Mouse (Mus musculus) intestine, embryonic 16.5 days (tissue): ENCODE data around the gene E130114P18Rik. TPM values are rescaled to one million over a fixed set of nuclear protein-coding genes. Genes with fewer than 3 reads are reported as not detected.

Source experiments
- ATAC-seq: fragments of 200-750 bp; cut with Nextera tagmentation; 2 replicates; pipeline ENCODE4 v1.8.0; 2017; ENCODE audit warnings: moderate TSS enrichment, moderate library complexity
- H3K27ac ChIP-seq: fragments of 300-500 bp; sonication (generic); 2 replicates; pipeline ENCODE4 v1.5.1; 2014; ENCODE audit warnings: mild to moderate bottlenecking, low read length
- H3K27me3 ChIP-seq: fragments of 300-500 bp; sonication (generic); replicated peaks from 2 replicates; pipeline ENCODE4 v1.6.1; 2014; ENCODE audit warnings: low read length, control low read depth, mixed read lengths; ENCODE audit not compliant: control insufficient read depth, insufficient read depth
- H3K36me3 ChIP-seq: fragments of 300-500 bp; sonication (generic); 2 replicates; pipeline ENCODE4 v1.6.1; 2014; ENCODE audit warnings: low read length, control low read depth; ENCODE audit not compliant: control insufficient read depth, insufficient read depth
- H3K4me1 ChIP-seq: fragments of 300-500 bp; sonication (generic); 2 replicates; pipeline ENCODE4 v1.6.1; 2014; ENCODE audit warnings: low read length, control low read depth, mixed read lengths; ENCODE audit not compliant: control insufficient read depth, insufficient read depth
- H3K4me2 ChIP-seq: fragments of 300-500 bp; sonication (generic); 2 replicates; pipeline ENCODE4 v1.6.1; 2014; ENCODE audit warnings: low read depth, low read length, control low read depth
- H3K4me3 ChIP-seq: fragments of 300-500 bp; sonication (generic); 2 replicates; pipeline ENCODE4 v1.5.1; 2014; ENCODE audit warnings: mild to moderate bottlenecking, low read length
- H3K9ac ChIP-seq: fragments of 300-500 bp; sonication (generic); 2 replicates; pipeline ENCODE4 v1.6.1; 2014; ENCODE audit warnings: low read depth, low read length
- H3K9me3 ChIP-seq: fragments of 300-500 bp; sonication (generic); 2 replicates; pipeline ENCODE4 v1.6.1; 2016; ENCODE audit warnings: low read length, control low read depth; ENCODE audit not compliant: control insufficient read depth
- WGBS: fragments of 180-500 bp; shearing (Covaris S2); extraction: QIAGEN DNeasy Blood & Tissue Kit; methylation state at CpG from one replicate; pipeline ENCODE4 v1.1.7; 2014; 5-methylcytosine and 5-hydroxymethylcytosine counted together
- polyA plus RNA-seq: library from polyadenylated mRNA; unstranded; fragments of >200 nt; fragmentation: Nextera tagmentation; extraction: Ambion mirVana; gene quantifications from 2 replicates; pipeline ENCODE4 v1.2.1, GENCODE M21; 2015

Gene E130114P18Rik
- polyA plus RNA-seq, 1 experiment from 2014 or later = 2.6 TPM

- peaks cover 11% of the 10 kb centered on the region; the same call in 1 of the 2 replicates for H3K27me3 ChIP-seq
- 40% methylated on average over 5 of the region's 5 CpGs for WGBS
These were observed 25.4 kb downstream of the E130114P18Rik start for GRCm38 (mm10) chr4:97752276-97753010.

GRCm38 (mm10) chr4:97751483-97752251, 26.2 kb downstream of the E130114P18Rik start:
- peaks cover 14% of the 10 kb centered on the region; the same call in 1 of the 2 replicates for H3K4me1 ChIP-seq
- WGBS = 1% methylated on average over 40 of the region's 40 CpGs
- H3K27ac ChIP-seq = peak overlapping the region; percentile 88
- H3K4me3 ChIP-seq = peak overlapping the region; percentile 58
- H3K9me3 ChIP-seq = no peaks in the 10 kb centered on the region
- H3K27me3 ChIP-seq = peaks cover 11% of the 10 kb centered on the region; the same call in 1 of the 2 replicates
- ATAC-seq = peak; percentile 81
- no peaks in the 10 kb centered on the region for H3K36me3 ChIP-seq
- H3K4me2 ChIP-seq = peak overlapping the region; percentile 89
- peak overlapping the region; percentile 78 for H3K9ac ChIP-seq

More at GRCm38 (mm10) chr4:97752276-97753010, 25.4 kb downstream of the E130114P18Rik start:
- Histone ChIP-seq H3K36me3 (no peaks in the 10 kb centered on the region), H3K9ac (peak overlapping the region; percentile 78), H3K4me3 (peak overlapping the region; percentile 58), H3K27ac (no peak overlapping the region), H3K4me1 (peaks cover 14% of the 10 kb centered on the region; the same call in 1 of the 2 replicates), H3K9me3 (no peaks in the 10 kb centered on the region), H3K4me2 (peak overlapping the region; percentile 89)
- ATAC-seq = no peak

DNA sequence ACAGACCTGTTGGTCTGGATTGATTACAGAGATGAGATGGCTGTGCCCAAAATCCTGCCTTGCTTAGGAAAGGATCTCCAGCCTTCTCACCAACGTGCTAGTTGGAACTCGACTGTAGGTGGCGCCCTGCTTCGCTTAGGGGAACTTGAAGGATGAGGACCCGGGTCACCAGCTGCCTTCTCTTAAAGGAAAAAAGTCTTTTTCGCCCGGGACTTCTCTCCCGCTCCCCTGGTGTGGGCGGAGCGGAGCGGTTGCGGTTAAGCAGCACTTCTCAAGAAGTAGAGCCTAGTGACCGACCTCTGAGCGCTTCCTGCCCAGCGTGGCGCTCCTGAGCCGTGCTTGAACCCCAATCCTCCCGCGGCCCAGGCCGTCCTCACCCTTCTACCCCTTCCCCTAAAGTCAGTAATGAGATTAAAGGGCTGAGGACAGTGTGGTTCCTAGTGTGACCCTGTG, 26.8 kb downstream of the E130114P18Rik start:
- Histone ChIP-seq H3K9me3 (no peaks in the 10 kb centered on the region), H3K4me1 (peaks cover 14% of the 10 kb centered on the region; the same call in 1 of the 2 replicates), H3K27me3 (peaks cover 11% of the 10 kb centered on the region; the same call in 1 of the 2 replicates), H3K4me2 (peak overlapping the region; percentile 89), H3K9ac (peak overlapping the region; percentile 78), H3K27ac (peak overlapping the region; percentile 88), H3K36me3 (no peaks in the 10 kb centered on the region), H3K4me3 (peak overlapping the region; percentile 58)
- under 1% methylated on average over 20 of the region's 20 CpGs for WGBS
- peak; percentile 89 for ATAC-seq

DNA sequence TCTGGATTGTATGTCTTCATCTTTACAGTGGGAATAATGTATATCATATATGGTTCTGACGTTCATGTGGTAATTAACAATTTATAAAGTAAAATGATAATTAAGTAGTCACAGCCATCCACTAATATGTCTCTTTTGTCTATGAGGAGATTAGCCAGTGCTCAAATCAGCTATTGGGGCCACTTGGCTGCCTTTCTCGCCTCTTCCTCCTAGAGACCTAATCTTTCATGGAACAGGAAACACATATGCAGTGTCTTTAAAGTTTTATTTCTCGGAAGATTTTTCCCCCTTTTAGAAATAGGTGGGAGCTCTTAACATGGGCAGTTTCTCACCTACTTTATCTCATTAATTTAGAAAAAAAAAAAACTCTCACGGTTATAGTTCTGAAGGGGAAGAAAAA, 27.5 kb downstream of the E130114P18Rik start:
- Histone ChIP-seq H3K4me1 (peaks cover 17% of the 10 kb centered on the region; the same call in 1 of the 2 replicates), H3K4me3 (no peak overlapping the region), H3K27ac (no peak overlapping the region), H3K9me3 (no peaks in the 10 kb centered on the region), H3K4me2 (no peak overlapping the region), H3K27me3 (peaks cover 11% of the 10 kb centered on the region; the same call in 1 of the 2 replicates), H3K36me3 (no peaks in the 10 kb centered on the region), H3K9ac (no peak overlapping the region)
- WGBS = 56% methylated on average over 4 of the region's 4 CpGs
- ATAC-seq = no peak

- peak; percentile 7; the same call in 1 of the 2 replicates for ATAC-seq
- Histone ChIP-seq H3K4me3 (peak overlapping the region; percentile 51), H3K9me3 (no peaks in the 10 kb centered on the region), H3K4me2 (peak overlapping the region; percentile 85), H3K36me3 (no peaks in the 10 kb centered on the region), H3K9ac (peak overlapping the region; percentile 66), H3K4me1 (0 out of 2 replicates have a peak, but pooled peaks cover 7% of the 10 kb centered on the region), H3K27ac (no peak overlapping the region), H3K27me3 (no peaks in the 10 kb centered on the region)
- 10% methylated on average over 19 of the region's 19 CpGs for WGBS
These were observed 31.6 kb downstream of the E130114P18Rik start for GRCm38 (mm10) chr4:97746106-97746900.

- Histone ChIP-seq H3K36me3 (no peaks in the 10 kb centered on the region), H3K4me2 (peak overlapping the region; percentile 85), H3K9ac (peak overlapping the region; percentile 66), H3K9me3 (no peaks in the 10 kb centered on the region), H3K4me1 (0 out of 2 replicates have a peak, but pooled peaks cover 5% of the 10 kb centered on the region), H3K27ac (no peak overlapping the region), H3K27me3 (no peaks in the 10 kb centered on the region), H3K4me3 (peak overlapping the region; percentile 51)
- ATAC-seq = peak; percentile 81
- WGBS = 8% methylated on average over 32 of the region's 32 CpGs
These were observed 32.4 kb downstream of the E130114P18Rik start for GRCm38 (mm10) chr4:97745296-97746105.

- H3K27me3 ChIP-seq = no peaks in the 10 kb centered on the region
These were observed 33.9 kb downstream of the E130114P18Rik start for GRCm38 (mm10) chr4:97743932-97744331.

DNA sequence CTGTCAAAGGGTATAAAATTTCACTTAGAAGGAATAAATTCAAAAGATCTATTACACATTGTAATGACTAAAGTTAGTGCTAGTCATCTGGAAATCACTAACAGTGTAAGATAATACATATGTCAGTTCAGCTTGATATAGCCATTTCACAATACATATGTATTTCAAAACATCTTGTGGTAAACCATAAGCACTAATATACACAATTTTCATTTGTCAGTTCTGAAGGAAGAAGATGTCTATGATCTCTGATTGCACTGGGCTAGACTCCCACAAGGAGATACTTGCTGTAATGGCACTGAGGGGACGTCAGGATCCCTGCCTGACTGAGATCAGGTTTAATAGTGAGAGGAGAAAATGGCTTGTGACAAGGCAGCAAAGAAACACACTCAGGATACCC, 44.5 kb downstream of the E130114P18Rik start:
- Histone ChIP-seq H3K27ac (no peak overlapping the region), H3K9ac (no peak overlapping the region), H3K36me3 (no peaks in the 10 kb centered on the region), H3K27me3 (no peaks in the 10 kb centered on the region), H3K4me2 (no peak overlapping the region), H3K9me3 (no peaks in the 10 kb centered on the region), H3K4me1 (no peaks in the 10 kb centered on the region), H3K4me3 (no peak overlapping the region)
- WGBS = 61% methylated on average over 1 of the region's 1 CpGs
- no peak for ATAC-seq

More at GRCm38 (mm10) chr4:97743932-97744331, 33.9 kb downstream of the E130114P18Rik start:
- no peak for ATAC-seq
- H3K4me1 ChIP-seq = 0 out of 2 replicates have a peak, but pooled peaks cover 5% of the 10 kb centered on the region
- H3K4me3 ChIP-seq = no peak overlapping the region
- no peak overlapping the region for H3K4me2 ChIP-seq
- H3K9me3 ChIP-seq = no peaks in the 10 kb centered on the region
- 55% methylated on average over 5 of the region's 5 CpGs for WGBS
- no peak overlapping the region for H3K9ac ChIP-seq
- H3K27ac ChIP-seq = no peak overlapping the region
- no peaks in the 10 kb centered on the region for H3K36me3 ChIP-seq
